Mouse (Mus musculus): ENCODE measurements around the gene Syt13.

DNA sequence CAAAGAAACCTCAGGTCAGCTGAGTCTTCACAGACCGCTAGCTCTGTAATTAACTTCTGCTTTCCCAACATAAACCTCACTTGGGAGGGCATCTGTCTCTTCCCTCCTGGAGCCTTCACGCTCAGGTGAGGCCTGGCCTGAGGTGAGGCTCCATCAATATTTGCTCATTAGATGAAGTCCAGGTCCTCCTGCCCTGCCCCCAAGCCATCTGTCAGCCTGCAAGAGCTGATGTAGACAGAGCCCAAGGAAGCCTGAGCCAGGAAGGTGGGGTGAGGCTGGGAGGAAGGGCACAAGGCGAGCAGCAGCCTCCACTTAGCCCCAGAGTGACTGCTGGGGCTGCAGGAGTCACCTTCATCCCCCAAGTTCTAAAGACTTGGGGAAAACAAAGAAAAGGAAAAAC lies 20.6 kb downstream of the Syt13 start:
- no peak for TF ChIP-seq CTCF (conservative IDR thresholded peaks at IDR 0.05; ENCODE audit: insufficient read depth, insufficient read length, low read depth, low read length)
- TF ChIP-seq POLR2A (IDR thresholded peaks at IDR 0.05; ENCODE audit: low read depth, low read length), result no peak

All from kidney, adult 2 months (tissue).